Mouse (Mus musculus): ENCODE data around the gene Sox2. TPM values are rescaled to one million over a fixed set of nuclear protein-coding genes. Genes with fewer than 3 reads are reported as not detected.

Sox2 gene
- polyA plus RNA-seq, 2 experiments, result 0.21 to 1.3 TPM

DNA sequence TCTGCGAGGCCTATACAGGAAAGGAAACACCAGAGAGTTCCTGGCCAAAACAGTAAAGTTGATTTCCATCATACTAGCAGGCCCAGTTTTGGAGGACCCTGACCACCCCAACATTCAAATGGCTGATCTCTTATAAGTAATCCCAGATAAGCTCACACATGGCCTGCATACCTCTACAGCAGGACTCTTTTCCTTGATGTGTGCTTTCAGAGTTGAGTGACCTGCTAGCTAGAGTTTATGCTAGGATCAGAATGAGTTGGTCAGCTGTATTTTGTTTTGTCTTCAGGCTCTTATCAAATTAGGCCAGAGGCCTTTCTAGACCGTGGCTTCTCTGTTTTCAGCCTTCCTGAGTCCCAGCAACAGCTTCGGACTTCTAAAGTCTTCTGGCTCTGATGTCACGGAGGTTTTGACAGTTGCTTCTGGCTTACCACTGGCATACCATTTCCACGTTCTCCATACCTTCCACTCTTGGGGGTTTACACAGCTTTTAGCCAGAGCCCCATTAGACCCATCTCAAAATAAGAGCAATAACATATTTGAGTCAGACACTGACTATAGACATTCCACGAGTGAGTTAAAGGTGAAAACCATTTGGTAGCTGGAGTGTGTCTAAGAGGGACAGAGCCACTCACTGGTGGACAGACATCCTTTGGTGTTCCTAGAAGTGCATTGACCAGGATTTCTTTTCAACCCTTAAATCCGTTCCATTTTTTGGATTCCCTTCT lies 8.2 kb downstream of the Sox2 start:
- no peak for TF ChIP-seq POLR2A (IDR thresholded peaks at IDR 0.05; ENCODE audit: borderline replicate concordance, extremely low read depth, insufficient read depth, insufficient read length)
- Histone ChIP-seq H3K9me3 (ENCODE audit: control insufficient read depth, low read length) (no peaks in the 10 kb centered on the region), H3K36me3 (ENCODE audit: control insufficient read depth, insufficient read depth, low read length) (no peaks in the 10 kb centered on the region), H3K27ac (replicated peaks; ENCODE audit: low read depth, low read length) (no peak overlapping the region), H3K9ac (ENCODE audit: low read depth, low read length, severe bottlenecking) (no peak overlapping the region), H3K4me2 (replicated peaks; ENCODE audit: low read depth, low read length, severe bottlenecking) (no peak overlapping the region), H3K4me1 (ENCODE audit: control insufficient read depth, insufficient read depth, low read length) (no peaks in the 10 kb centered on the region; the same call in 1 of the 2 replicates), H3K4me3 (replicated peaks; ENCODE audit: low read length) (no peak overlapping the region), H3K27me3 (ENCODE audit: control insufficient read depth, insufficient read depth, low read length) (peaks cover 97% of the 10 kb centered on the region)
- DNase-seq (ENCODE audit: low spot score), result no peak
- ATAC-seq (ENCODE audit: low FRiP score, low read depth), result no peak
- 51% methylated on average over 7 of the region's 7 CpGs for WGBS

DNA sequence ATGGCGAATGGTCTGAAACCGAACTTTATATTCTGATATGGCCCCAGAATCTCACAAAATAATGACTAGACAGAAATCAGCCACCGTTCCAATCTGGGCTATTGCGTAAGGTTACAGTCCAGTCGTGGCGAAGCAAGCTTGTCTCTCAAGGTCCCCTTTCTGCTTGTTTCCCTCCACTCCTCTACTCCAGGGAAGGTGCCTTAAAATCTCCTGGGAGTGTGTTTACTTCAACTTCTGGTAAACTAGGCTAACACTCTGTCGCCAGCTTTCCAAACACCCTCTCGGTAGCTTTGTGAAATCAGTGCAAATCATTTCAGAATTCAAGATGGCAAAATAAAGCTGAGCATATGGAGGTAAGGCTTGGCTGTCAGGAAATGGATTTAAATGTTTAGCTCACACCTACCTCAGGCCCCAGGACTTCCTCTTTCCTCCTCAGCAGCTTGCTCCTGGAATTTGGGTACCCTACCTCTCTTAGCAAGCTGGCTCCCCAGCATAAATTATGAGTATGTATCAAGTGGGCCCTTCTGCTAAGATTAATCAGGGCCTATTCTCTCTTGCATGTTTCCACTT lies 8.8 kb downstream of the Sox2 start:
- H3K4me1 ChIP-seq (ENCODE audit: control insufficient read depth, insufficient read depth, low read length), result peaks cover 4% of the 10 kb centered on the region; the same call in 1 of the 2 replicates
- DNase-seq (ENCODE audit: low spot score), result no peak
- no peak for ATAC-seq (ENCODE audit: low FRiP score, low read depth)
- no peak overlapping the region for H3K27ac ChIP-seq (replicated peaks; ENCODE audit: low read depth, low read length)
- H3K9ac ChIP-seq (ENCODE audit: low read depth, low read length, severe bottlenecking), result no peak overlapping the region
- WGBS, result 50% methylated on average over 8 of the region's 8 CpGs
- H3K27me3 ChIP-seq (ENCODE audit: control insufficient read depth, insufficient read depth, low read length), result peaks cover 97% of the 10 kb centered on the region
- TF ChIP-seq POLR2A (IDR thresholded peaks at IDR 0.05; ENCODE audit: borderline replicate concordance, extremely low read depth, insufficient read depth, insufficient read length), result no peak
- H3K36me3 ChIP-seq (ENCODE audit: control insufficient read depth, insufficient read depth, low read length), result no peaks in the 10 kb centered on the region
- H3K9me3 ChIP-seq (ENCODE audit: control insufficient read depth, low read length), result no peaks in the 10 kb centered on the region
- no peak overlapping the region for H3K4me2 ChIP-seq (replicated peaks; ENCODE audit: low read depth, low read length, severe bottlenecking)
- H3K4me3 ChIP-seq (replicated peaks; ENCODE audit: low read length), result no peak overlapping the region

DNA sequence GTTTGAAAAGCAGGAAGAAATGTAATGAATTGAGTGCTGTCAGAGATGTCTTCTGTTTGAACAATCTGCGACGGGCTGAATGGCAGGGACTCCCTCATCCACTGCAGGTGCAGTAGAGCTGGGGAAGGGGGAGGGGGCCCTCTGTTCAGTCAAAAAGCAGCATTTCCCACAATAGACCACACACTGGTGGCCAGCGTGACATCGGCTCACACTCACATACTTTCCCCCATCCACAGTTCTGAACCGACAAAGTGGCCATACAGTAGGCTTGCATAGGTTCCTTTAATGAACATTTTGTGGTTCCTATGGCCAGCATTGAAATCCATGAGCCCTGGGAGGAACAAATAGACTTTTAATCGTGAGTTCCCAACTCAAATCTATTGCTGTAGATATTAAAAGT lies 9.7 kb downstream of the Sox2 start:
- no peak for DNase-seq (ENCODE audit: low spot score)
- WGBS, result 4% methylated on average over 6 of the region's 6 CpGs

DNA sequence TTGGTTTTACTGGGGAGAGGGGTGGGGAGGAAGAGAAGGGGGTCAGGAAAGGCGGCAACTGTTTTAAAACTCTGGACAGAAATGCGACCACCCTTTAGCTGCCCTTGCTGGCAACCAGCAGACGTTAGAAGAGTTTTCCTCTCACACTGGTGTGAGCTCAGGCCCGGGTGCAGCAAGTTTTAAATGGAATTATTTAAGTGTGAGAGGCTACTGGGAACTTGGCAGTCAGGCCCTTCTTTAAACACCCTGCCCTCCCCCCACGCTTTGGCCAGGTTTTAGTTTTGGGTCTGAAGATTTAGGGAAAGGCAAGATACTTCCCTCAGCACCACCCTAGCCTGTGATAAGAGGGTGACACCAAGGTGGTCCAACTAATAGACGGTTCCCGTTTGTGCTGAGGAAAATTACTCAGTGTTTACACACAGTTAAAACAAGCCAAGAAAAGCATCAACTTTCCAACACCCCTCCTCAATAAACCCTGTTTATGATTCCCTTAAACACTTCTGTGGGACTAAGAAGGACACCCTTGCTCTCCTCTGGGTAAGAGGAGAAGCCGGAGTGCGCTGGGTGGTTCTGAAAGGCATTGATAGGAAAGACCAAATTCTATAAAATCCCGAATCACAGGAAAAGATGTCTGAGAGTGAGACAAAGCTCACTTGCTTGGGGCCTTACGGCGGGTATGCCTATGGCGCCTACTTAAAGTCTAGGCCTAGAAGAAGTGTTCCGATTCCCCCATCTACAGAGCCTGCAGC lies 10.5 kb downstream of the Sox2 start:
- 3% methylated on average over 14 of the region's 14 CpGs for WGBS
- Histone ChIP-seq H3K4me1 (ENCODE audit: control insufficient read depth, insufficient read depth, low read length) (peaks cover 4% of the 10 kb centered on the region; the same call in 1 of the 2 replicates), H3K4me2 (replicated peaks; ENCODE audit: low read depth, low read length, severe bottlenecking) (no peak overlapping the region), H3K4me3 (replicated peaks; ENCODE audit: low read length) (no peak overlapping the region), H3K27ac (replicated peaks; ENCODE audit: low read depth, low read length) (no peak overlapping the region), H3K36me3 (ENCODE audit: control insufficient read depth, insufficient read depth, low read length) (no peaks in the 10 kb centered on the region), H3K9ac (ENCODE audit: low read depth, low read length, severe bottlenecking) (no peak overlapping the region), H3K9me3 (ENCODE audit: control insufficient read depth, low read length) (no peaks in the 10 kb centered on the region), H3K27me3 (ENCODE audit: control insufficient read depth, insufficient read depth, low read length) (peaks cover 97% of the 10 kb centered on the region)
- ATAC-seq (ENCODE audit: low FRiP score, low read depth), result no peak
- no peak for DNase-seq (ENCODE audit: low spot score)
- TF ChIP-seq POLR2A (IDR thresholded peaks at IDR 0.05; ENCODE audit: borderline replicate concordance, extremely low read depth, insufficient read depth, insufficient read length), result no peak

More for the DNA sequence above, 9.7 kb downstream of the Sox2 start:
- Histone ChIP-seq H3K9ac (ENCODE audit: low read depth, low read length, severe bottlenecking) (no peak overlapping the region), H3K9me3 (ENCODE audit: control insufficient read depth, low read length) (no peaks in the 10 kb centered on the region), H3K27me3 (ENCODE audit: control insufficient read depth, insufficient read depth, low read length) (peaks cover 97% of the 10 kb centered on the region), H3K4me3 (replicated peaks; ENCODE audit: low read length) (no peak overlapping the region), H3K4me2 (replicated peaks; ENCODE audit: low read depth, low read length, severe bottlenecking) (no peak overlapping the region), H3K4me1 (ENCODE audit: control insufficient read depth, insufficient read depth, low read length) (peaks cover 4% of the 10 kb centered on the region; the same call in 1 of the 2 replicates), H3K36me3 (ENCODE audit: control insufficient read depth, insufficient read depth, low read length) (no peaks in the 10 kb centered on the region), H3K27ac (replicated peaks; ENCODE audit: low read depth, low read length) (no peak overlapping the region)
- no peak for TF ChIP-seq POLR2A (IDR thresholded peaks at IDR 0.05; ENCODE audit: borderline replicate concordance, extremely low read depth, insufficient read depth, insufficient read length)
- ATAC-seq (ENCODE audit: low FRiP score, low read depth), result no peak

DNA sequence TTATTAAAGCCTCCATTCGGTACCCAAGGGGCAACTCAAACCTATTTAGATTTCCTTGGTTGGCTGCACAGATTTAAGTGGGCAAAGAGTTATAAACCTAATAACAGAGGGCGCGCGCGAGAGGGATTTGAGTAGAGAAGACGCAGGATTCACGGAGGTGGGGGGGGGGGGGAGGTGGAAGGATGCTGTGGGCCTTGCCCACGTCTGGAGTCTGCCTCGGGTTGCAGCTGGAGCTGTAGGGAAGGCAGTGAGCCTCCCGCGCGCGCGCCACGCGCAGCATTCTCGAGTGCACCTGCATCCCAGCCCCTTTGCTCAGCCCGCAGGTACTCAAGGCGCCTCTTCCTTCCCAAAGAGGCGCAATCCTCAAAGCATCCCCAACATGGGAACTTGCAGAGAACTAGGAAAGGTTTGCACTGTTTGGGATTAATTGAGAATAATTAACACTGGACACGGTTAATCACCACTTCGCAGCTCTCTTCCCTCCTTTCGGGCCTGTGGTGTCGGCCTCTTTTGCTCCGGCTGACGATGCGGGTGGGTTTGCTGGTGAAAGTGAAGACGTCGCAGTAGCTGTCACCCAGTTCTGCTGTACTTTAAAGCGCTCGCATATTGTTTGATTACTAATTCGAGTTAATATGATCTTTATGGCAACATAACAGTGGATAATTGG lies 11.3 kb downstream of the Sox2 start:
- Histone ChIP-seq H3K4me2 (replicated peaks; ENCODE audit: low read depth, low read length, severe bottlenecking) (no peak overlapping the region), H3K9ac (ENCODE audit: low read depth, low read length, severe bottlenecking) (no peak overlapping the region), H3K9me3 (ENCODE audit: control insufficient read depth, low read length) (no peaks in the 10 kb centered on the region), H3K4me1 (ENCODE audit: control insufficient read depth, insufficient read depth, low read length) (peaks cover 4% of the 10 kb centered on the region; the same call in 1 of the 2 replicates), H3K4me3 (replicated peaks; ENCODE audit: low read length) (no peak overlapping the region), H3K27me3 (ENCODE audit: control insufficient read depth, insufficient read depth, low read length) (peaks cover 97% of the 10 kb centered on the region), H3K36me3 (ENCODE audit: control insufficient read depth, insufficient read depth, low read length) (no peaks in the 10 kb centered on the region), H3K27ac (replicated peaks; ENCODE audit: low read depth, low read length) (no peak overlapping the region)
- no peak for ATAC-seq (ENCODE audit: low FRiP score, low read depth)
- TF ChIP-seq POLR2A (IDR thresholded peaks at IDR 0.05; ENCODE audit: borderline replicate concordance, extremely low read depth, insufficient read depth, insufficient read length), result no peak
- WGBS, result 2% methylated on average over 30 of the region's 32 CpGs
- DNase-seq (ENCODE audit: low spot score), result no peak
